Mouse (Mus musculus) kidney, postnatal 14 days (tissue): Measurements from ENCODE around the gene Krt20.
A peak's percentile ranks its signal among the peaks of the same experiment; 100 is the strongest.

Source experiments
- DNase-seq: peaks from one replicate; pipeline ENCODE4 v3.0.0; 2022; ENCODE audit warnings: mixed read lengths

The Krt20 gene

DNA sequence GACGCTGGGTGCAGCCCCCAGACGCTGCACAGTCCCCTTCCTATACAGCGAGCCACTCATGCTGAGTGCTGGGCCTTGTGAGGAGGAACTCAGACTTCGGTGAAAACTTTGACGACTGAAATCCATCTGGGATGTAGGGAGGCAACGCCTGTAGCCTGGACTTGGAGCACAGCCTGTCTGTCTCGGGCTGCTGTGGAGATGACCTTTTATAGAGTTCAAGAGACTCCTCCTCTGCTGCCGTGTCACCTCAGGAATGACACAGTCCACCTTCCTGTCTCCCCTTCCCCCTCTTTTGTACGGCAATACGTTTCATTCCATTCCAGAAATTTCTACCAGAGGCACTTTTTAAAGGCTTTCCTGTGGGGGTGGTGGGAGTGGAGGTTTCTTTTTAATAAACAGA, at the start of gene Krt20:
Gene Krt20, minus strand, starts transcription at position 179 of the 400 bp plus-strand sequence.
- DNase-seq: no peak

DNA sequence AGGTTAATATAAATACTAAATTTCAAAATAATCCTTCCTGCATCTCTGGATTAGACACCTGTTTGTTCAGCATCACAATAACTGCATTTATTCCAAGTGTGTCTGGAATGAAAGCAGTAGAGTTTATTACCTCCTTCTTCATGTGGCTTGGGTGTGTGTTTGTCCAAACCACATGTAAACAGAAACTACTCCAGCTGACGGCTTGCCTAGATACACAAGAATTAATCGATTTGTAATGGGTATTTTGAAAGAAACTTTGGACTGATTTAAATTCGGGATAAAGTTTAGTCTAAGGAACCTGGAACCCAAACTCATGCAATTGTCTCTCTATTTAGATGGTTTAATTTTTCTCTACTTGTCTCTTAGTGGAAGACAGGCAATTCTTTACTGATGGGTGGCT, 37.0 kb upstream of the Krt20 start:
- DNase-seq: no peak

DNA sequence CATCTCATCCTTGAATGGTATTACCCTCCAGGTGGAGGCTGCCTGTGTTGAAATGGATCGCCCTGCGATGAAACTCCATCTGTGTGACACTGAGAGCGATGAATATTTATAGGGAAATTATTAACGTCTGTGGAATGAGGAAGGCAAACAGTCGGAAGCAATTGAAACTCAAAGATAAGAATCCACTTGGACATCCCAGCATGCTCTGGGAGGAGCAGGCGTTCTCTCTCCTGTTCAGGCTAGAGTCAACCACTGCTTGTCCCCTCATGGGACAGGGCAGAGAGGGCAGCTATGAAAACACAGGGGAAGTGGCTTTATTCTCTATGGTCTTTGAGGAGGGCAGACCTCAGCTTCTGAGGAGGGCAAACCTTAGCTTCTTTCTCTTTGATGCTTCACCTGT, 35.5 kb upstream of the Krt20 start:
- no peak for DNase-seq

DNA sequence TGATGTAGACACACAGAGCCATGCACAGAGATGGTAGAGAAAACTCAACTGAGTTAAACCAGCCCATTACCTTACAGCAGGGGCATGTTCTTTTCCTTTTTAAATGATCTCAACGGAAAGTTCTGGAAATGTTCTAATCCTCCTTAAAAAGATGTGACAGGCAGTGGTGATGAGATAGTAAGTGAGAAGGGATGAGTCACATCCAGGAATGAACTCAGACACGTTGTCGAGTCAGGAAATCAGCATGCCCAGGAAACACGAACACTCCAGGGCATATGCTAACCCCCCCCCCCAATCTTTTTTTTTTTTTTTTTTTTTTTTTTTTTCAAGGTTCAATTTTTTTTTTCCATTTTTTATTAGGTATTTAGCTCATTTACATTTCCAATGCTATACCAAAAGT, 34.5 kb upstream of the Krt20 start:
- DNase-seq: no peak

DNA sequence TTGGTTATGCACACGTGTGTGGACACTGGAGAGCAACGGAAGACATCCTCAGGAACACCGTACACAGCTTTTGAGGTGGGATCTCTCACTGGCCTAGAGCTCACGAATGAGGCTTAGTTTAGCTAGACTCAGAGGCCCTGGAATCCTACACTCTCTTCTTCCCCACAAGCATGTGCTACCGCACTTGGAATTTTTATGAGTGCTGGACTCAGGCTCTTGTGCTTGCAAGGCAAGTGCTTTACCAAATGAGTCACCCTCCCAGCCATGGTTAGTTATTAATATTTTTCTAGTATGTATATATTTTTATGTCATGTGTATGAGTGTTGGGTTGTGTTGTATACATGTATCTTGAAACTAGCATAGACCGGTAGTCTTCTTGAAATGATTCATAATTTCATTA, 34.0 kb upstream of the Krt20 start:
- DNase-seq: no peak

DNA sequence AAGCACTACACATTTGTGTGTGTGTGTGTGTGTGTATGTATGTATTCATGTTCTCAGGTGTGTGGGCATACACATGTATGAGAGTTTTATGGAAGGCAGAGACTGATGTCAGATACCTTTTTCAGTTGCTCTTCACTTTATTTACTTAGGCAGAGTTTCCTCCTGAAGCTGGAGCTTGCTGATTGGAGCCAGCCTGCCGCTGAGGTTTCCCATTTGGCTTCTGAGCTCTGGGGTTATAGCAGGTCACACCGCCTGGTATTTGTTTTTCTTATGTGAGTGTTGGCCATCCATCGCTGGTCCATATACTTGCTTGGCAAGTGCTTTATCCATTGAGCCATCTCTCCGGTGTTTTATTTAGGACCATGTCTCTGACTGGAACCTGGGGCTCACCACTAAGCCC, 31.3 kb upstream of the Krt20 start:
- DNase-seq: no peak

DNA sequence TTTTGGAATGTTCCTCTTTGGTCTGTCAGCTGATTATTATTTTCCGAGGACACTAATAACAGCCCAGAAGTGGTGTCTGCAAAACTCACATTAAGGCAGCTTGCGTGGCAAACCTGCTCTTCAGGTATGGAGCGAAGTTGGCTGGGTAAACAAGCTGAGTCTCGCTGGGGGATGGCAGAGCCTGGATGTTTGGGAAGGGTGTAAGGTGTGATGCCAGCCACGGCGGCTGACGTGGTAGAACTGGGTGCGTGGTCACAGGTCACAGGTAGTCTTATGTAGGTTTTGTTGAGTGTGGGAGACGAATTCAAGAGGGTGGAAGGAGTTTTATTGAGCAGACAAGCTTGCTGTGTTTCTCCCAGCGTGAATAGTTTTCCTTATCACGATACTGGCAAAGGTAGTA, 30.6 kb upstream of the Krt20 start:
- no peak for DNase-seq

DNA sequence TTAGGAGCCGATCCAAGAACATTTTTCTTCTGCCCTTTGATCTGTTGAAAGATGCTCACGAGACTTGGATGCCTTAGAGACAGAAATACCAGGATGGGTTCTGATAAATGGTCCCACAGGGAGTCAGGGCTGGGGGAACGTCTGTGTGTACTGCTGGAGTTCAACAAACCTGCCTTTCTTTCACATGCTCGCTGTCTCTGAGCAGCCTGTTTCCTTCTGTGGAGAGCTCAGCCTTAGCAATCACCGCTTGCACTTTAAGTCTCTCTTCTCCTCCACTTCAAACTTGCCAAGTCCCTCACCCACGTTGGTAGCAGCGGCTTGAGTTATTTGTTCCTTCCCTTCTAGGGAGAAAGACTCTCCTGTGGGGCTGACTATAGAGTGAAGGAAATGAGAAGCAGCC, 28.4 kb upstream of the Krt20 start:
- DNase-seq: no peak

DNA sequence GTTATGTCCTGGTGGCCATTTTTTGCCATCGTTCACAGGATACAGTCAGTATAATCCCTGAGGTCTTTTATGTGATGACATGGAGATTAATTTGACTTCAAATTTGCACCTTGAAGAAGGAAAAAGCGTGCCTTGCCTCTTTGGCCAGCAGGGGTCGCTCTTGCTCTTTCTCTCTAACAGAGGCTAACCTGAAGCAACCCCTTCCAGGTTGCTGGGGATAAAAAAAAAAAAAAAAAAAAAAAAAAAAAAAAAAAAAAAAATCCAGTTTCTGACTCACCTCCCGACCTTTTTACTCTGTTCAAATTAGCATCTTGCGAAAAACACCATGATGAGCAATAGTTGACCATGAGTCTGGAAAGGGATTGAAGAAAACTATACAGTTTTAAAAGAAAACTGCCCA, 26.9 kb upstream of the Krt20 start:
- peak; percentile 81 for DNase-seq

DNA sequence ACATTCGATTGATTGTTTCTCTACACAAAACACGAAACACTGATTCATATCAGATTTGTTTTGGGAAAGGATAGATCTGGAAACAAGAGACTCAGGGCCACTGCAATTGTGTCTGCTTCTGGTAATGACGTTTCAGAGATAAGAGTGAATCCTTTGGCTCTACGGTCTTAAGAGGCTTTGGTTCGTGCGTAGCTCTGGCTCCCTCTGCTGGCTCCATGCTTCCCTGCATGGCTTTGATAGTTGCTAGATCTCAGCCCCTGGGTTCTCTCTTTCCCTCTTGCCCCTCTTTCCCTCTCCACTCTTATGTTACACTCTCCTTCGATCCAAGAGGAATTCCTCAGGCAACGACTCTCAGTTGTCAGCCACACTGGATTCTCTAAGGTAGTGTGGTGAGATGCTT, 25.2 kb upstream of the Krt20 start:
- peak; percentile 70 for DNase-seq

DNA sequence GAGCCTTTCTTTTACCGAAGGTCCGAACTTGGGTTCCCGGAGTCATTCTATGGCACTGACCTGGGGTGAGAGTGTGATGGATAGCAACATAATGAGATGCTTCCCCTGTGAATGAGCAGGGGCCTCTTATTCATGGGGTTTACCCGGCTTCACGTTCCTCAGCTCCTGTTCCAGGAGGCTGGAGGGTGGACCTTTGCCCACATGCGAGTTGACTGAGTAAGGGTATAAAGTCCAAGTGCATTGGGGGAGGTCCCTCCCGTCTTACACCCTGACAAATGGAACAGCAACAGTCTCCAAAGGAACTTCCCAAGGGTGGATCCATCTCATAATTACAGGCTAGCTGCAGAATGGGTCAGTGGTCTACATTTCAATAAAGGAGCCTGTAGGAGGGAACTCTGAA, 23.8 kb upstream of the Krt20 start:
- peak; percentile 84 for DNase-seq

DNA sequence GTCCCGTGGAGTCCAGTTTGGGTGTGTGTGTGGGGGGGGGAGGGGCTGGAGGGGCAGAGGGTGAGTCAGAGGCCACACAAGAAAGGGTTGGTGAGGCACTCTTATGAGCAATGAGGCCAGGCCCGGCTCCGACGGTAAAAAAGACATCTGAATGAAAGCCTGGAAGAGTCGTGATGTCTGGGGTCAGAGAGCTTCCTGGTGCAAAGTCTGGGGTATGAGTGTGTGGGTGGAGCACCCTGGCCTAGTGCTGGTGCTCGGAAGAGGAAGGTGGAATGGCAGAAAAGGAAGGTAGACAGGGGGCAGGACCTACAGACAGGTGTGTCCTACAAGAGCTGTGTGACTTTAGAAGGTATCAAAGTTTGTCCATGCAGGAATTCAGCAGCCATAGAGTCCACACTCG, 20.9 kb upstream of the Krt20 start:
- no peak for DNase-seq

DNA sequence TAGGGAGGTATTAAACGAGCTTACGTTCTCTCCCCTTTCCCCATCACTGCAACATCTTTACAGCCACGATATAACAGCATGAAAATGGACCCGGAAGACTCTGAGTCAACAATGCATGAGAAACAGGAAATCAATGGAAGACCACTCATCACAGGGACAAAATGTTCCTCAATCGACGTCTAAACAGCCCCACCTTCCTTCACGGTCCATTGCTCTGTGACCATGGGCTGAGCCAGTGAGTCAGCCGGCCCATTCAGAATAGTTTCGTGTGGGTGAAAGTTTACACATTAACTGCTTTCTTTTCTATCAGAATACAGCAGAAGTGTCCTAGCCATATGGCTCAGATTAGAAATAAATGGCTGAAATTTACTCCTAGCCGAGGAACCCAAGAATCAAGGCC, 16.8 kb upstream of the Krt20 start:
- peak; percentile 56 for DNase-seq

DNA sequence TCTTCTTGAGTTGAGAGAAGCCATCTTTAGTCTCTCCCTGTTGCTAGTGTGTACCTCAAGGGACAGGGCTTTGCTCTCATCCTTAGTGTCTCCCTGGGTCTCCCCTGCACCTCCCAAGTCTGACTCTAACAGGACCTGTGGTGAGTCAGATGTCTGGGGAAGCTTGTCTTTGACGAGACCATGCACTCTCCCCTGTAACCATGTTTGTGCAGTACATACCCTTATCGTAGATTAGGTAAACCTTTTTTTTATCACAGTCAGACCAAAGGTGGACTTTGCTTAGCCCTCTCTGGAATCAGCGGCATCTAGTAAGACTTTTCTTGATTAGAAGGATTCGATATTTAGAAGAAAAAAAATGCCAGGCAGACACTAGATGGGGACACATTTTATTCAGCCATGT, 16.1 kb upstream of the Krt20 start:
- no peak for DNase-seq

DNA sequence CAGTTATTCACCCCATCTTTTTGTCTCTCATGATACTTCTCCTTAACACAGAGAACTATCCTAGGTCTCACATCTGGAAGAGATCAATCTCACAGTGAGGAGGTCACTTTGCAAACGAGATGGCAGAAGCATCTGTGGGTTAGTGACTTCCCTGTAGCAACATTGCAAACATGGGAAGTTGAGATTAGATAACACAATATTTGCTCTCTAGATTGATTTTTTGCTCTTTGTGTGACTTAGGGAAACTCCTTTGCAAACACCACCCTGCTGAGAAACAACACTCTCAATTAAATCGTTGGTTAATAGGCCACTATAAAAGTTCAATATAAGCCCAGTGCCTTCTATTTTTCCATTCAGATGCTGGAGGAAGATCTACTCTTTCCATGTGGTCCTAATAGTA, 10.8 kb upstream of the Krt20 start:
- no peak for DNase-seq

DNA sequence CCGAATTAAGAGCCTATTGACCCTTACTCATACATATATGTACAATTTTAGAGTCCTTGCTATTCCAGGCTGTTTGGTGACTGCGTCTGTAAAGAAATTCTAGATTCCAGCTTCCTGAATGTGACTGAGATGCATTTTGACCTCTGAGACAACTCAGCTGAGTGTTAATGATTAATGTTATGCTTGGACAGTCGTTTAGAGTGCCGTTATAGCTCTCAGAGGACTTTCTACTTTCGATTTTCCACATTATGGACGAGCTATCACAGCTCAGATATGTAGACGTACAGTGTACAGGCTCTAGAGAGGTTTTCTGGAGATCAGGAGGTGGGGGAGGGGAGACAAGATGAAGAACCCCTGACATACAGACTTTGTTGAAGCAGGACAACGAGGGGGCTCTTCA, 3.3 kb upstream of the Krt20 start:
- DNase-seq: peak; percentile 21

DNA sequence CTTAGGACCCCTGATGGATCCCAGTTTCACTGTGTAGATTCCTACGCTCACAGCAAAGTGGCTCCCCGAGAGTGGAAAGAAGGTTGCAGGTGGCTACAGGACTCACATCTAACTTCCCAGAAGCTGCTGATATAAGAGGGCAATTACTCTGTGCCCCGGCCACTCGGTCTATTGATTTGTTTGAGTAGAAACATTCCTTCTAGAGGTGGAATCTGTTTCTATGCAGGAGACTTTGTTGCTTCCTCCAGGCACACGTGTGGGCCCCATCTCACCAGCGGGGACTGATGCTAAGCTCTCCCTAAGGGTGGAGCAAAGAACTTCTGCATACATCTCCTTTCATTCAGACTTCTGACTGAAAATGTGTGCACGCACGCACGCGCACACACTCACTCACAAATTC, 1.5 kb upstream of the Krt20 start:
- no peak for DNase-seq

DNA sequence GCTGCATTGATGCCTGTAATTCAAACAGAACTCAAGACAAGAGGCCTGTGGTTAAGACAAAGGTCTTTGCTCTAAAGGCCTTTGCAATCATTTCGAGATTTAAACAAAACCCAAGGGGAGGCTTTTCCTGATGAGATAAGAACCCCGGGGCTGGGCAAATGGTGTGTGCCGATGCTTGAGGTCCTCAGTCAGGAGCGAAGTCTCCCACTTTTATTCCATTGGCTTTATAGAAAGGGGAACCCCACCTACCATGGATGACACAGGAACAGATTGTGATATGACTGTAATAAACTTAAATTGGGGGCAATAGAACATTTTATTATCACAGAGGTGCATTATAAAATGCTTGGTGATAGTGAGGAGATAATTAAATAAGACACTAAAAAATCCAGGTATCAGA, 1.3 kb downstream of the Krt20 start:
- DNase-seq: no peak

DNA sequence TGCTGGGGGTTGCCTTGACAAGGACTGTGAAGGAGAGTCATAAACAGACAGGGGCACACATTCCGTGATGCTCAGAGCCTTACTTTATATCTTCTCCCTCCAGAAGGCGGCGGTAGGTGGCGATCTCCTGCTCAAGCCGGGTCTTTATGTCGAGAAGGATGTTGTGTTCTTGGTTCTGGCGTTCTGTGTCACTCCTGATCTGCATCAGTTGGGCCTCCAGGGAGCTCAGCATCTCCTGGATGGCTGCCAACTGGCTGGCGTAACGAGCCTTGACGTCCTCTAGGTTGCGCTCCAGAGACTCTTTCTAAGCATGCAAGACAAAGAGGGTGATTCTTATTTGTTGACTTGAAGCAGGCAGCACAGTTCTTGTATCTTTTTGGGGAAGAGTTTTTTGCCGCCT, 7.3 kb downstream of the Krt20 start:
- peak; percentile 48 for DNase-seq

DNA sequence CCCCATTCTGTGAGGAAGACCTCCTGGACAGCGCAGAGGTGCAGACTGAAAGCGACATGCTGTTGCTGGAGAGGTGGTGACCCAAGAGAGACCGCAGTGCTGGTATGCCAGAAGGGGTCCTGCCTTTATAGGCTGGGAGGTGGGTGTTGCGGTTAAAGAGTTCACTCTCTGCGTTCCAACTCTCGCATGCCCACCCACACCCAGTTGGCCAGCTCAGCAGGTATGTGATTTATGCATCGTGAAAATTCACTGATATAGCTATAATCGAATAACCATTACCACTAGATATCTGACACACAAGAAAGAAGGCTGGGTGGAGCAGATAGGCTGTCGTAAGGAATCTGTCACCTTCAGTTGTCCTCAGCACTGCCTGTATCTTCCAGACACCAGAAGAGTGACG, 15.8 kb downstream of the Krt20 start, which contains the start of gene Krt12:
Gene Krt12, minus strand, starts transcription at position 101 of the 400 bp plus-strand sequence.
- no peak for DNase-seq

DNA sequence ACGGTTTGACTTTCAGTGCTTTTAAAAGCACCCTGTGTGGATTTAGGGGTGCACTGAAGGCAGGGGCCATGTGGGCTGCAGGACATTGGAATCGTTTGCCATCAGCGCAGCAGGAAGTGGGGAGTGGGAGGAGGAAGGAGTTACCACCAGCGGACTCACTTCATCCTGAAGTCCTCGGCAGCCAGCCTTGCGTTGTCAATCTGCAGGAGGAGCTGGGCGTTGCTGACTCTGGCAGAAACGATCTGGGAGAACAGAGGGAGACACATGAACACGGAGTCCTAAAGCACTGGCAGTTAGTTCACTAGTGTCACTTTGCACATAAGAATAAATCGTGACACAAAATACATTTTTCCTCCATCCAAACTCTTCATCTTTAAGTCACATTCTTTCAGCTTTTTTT, 17.4 kb downstream of the Krt20 start:
- no peak for DNase-seq

DNA sequence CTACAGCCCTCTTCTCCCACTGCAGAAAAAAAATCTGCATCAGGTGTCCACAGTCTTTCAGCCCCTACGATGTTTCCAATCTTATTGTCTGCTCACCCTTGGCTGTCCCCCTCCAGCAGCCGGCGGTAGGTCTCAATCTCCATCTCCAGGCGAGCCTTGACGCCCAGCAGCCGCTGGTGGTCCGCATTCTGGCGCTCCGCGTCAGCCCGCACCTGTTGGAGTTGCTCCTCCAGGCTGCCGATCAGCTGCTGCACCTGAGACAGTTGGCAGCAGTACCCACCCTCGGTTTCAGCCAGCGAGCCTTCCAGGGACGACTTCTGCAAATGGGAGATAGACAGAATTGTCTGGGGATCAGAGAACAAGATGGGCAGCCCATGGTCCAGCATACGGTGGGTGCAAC, 20.1 kb downstream of the Krt20 start:
- no peak for DNase-seq

DNA sequence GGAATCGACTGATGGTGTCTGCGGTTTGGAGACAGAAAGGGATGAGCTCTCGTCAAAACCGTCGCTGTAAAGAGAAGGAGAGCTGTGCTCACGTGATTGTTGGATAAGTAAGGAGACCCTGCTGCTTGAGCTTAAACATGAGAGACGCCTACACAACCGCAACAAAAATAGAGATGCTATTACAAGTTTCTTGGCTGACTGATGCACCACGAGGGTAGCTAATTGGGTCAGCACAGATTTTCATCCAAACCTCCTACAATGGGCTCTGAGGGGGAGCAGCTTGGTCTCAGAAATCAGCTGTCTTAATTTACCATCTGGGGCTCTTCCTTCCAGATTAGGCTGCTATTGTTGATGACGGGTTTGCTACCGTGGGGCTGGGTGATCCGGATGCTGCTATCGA, 21.0 kb downstream of the Krt20 start:
- no peak for DNase-seq

DNA sequence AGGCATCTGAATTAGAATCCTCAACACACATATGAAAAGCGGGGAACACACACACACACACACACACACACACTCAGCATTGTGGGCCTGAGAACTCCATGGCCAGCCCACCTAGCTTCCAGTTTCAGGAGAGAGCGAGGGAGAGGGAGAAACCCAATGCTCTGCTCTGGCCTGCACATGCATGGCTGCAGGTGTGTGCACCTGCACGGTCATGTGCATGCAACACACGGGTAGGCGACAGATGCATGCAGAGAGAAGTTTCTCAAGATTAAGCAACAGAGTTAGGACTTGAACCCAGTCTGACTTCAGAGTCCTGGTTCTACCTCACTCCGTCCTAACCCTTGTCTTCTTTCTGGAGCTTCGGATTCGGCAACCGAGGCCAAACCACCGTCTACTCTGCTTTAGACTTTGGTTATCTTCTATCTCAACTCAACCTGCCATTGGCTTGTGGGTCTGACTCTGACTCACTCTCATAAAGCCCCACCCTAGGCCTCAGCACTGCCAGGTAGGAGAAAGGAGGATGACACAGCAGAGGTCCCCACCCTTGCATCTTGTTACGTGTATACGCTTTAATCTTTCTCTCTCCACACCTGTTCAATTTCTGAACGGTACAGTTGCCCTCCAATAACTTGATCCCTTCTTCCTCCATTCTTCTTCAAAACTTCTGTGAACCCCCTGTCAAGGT, 23.3 kb downstream of the Krt20 start:
- DNase-seq: no peak

DNA sequence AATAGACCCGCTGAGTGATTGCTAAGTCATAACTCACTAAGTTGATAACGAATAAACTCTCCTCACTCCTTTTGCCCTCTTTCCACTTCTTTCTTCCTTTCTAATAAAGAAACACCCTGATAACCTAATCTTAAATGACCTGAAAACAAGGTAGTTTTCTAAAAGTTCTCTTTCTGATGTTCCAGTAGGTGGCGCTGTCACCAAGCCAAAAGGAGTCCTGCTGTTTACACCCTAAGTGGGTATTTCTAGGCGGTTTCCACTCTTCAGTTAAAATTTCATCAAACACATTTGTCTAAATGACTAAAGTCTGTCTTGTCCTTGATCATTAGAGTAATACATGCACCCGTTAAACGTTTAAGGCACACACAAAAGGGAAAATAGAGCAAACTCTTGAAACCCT, 24.7 kb downstream of the Krt20 start:
- peak; percentile 49 for DNase-seq

DNA sequence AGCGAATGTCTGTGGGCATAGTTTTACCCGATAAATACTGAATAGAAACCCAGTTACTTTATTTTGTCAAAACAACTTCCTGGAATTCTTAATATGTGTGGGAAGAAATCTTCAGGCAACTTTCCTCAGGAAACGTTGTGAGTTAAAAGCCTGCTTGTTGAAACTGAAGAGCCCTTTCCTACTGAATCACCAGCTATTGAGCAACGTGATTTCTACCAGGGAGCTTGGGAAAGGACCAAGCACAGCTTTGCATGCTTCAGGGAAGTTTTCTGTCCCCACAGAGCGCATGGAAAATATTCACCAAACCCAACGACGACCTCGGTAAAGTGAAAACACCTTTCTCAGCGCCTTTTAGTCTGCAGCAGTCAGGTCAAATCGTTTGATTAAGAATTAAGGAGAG, 31.8 kb downstream of the Krt20 start:
- no peak for DNase-seq
